29 mouse cellular contexts compared by ENCODE assay signal in the genomic region with DNA sequence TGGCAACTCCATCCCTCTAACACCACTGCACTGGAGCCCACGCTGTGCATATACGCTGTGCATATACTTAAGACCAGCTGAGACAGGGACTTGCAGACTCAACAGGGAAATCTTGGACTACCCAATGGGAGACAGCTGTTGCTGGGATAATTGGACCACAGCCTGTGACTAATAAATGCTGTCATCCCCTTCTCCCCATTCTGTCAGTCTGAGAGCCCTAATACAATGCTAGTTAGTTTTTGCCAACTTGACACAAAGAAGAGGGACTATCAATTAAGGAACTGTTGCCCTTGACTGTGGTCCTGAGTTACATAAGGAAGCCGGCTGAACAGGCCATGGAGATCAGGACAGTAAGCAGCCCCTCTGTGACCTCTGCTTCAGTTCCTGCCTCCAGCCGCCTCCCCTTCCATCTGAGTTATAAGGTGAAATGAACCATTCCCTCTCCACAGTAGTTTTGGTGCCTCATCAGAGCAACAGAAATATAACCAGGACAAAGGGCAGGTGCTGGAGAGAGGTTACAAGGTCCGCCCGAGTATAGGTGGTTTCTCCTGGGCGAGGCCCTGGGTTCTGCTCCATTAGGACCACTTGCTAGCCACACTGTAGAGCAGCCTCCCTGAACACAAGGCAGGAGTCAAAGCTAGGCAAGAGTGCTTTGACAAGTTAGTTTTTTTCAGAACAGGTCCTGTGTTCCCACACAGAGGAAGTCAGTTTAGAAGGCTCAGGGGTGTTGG. TPM values are rescaled to one million over a fixed set of nuclear protein-coding genes. Genes with fewer than 3 reads are reported as not detected.
A peak's percentile ranks its signal among the peaks of the same experiment; 100 is the strongest.
DNase-seq lines count a peak whose midpoint lies in the region; ATAC-seq and TF ChIP-seq lines count a peak whose summit lies in the region.
"Had no signal": no experiment of that assay in that cellular context is flagged by ENCODE, and none has a peak within 500 bp of the region (broad histone marks: within the 10 kb centered on the region; RNA-seq: fewer than 3 reads in every experiment).

No protein-coding gene starts in this region.

- no peak for TF ChIP-seq CTCF in midbrain, postnatal 0 days (IDR thresholded peaks at IDR 0.05)

- no peaks in the 10 kb centered on the region for H3K4me1 ChIP-seq in embryonic facial prominence, embryonic 14.5 days (ENCODE audit: control insufficient read depth, insufficient read depth, low read length)
- H3K4me1 ChIP-seq in embryonic facial prominence, embryonic 10.5 days: no peaks in the 10 kb centered on the region
- H3K4me1 ChIP-seq in midbrain, postnatal 0 days (ENCODE audit: insufficient read depth, low read length): no peaks in the 10 kb centered on the region
- H3K4me1 ChIP-seq in midbrain, embryonic 10.5 days: peaks cover 3% of the 10 kb centered on the region; the same call in 1 of the 2 replicates
- 0 out of 2 replicates have a peak, but pooled peaks cover 6% of the 10 kb centered on the region for H3K4me1 ChIP-seq in intestine, embryonic 15.5 days (replicated peaks)
- H3K4me1 ChIP-seq: embryonic facial prominence, embryonic 15.5 days; forebrain, embryonic 12.5 days; heart, embryonic 13.5 days; hindbrain, embryonic 10.5 days; limb, embryonic 10.5 days; limb, embryonic 15.5 days; liver, embryonic 15.5 days; neural tube, embryonic 15.5 days had no signal

- H3K36me3 ChIP-seq in embryonic facial prominence, embryonic 14.5 days (ENCODE audit: control insufficient read depth, insufficient read depth, low read length): peaks cover 68% of the 10 kb centered on the region
- peaks cover 94% of the 10 kb centered on the region for H3K36me3 ChIP-seq in embryonic facial prominence, embryonic 10.5 days (replicated peaks)
- H3K36me3 ChIP-seq in midbrain, postnatal 0 days (ENCODE audit: insufficient read depth, low read length): peaks cover 44% of the 10 kb centered on the region
- peaks cover 85% of the 10 kb centered on the region for H3K36me3 ChIP-seq in midbrain, embryonic 10.5 days
- peaks cover 38% of the 10 kb centered on the region for H3K36me3 ChIP-seq in intestine, embryonic 15.5 days

- no peaks in the 10 kb centered on the region for H3K9me3 ChIP-seq in embryonic facial prominence, embryonic 14.5 days (ENCODE audit: control insufficient read depth, low read length)
- H3K9me3 ChIP-seq in embryonic facial prominence, embryonic 10.5 days: no peaks in the 10 kb centered on the region
- H3K9me3 ChIP-seq in midbrain, postnatal 0 days (ENCODE audit: low read length): no peaks in the 10 kb centered on the region
- H3K9me3 ChIP-seq in midbrain, embryonic 10.5 days (replicated peaks): no peaks in the 10 kb centered on the region
- no peaks in the 10 kb centered on the region for H3K9me3 ChIP-seq in intestine, embryonic 15.5 days
- H3K9me3 ChIP-seq: embryonic facial prominence, embryonic 15.5 days; forebrain, embryonic 12.5 days; heart, embryonic 13.5 days; hindbrain, embryonic 10.5 days; limb, embryonic 10.5 days; limb, embryonic 15.5 days; liver, embryonic 15.5 days; neural tube, embryonic 15.5 days had no signal

- H3K27me3 ChIP-seq in embryonic facial prominence, embryonic 14.5 days (replicated peaks; ENCODE audit: control insufficient read depth, insufficient read depth, low read length): no peaks in the 10 kb centered on the region
- H3K27me3 ChIP-seq in embryonic facial prominence, embryonic 10.5 days (replicated peaks; ENCODE audit: low read depth, poor library complexity, severe bottlenecking): no peaks in the 10 kb centered on the region
- H3K27me3 ChIP-seq in midbrain, postnatal 0 days (ENCODE audit: insufficient read depth, low read length): no peaks in the 10 kb centered on the region
- no peaks in the 10 kb centered on the region for H3K27me3 ChIP-seq in midbrain, embryonic 10.5 days (ENCODE audit: low read depth, poor library complexity, severe bottlenecking)
- no peaks in the 10 kb centered on the region for H3K27me3 ChIP-seq in intestine, embryonic 15.5 days (replicated peaks)
- H3K27me3 ChIP-seq: embryonic facial prominence, embryonic 15.5 days; forebrain, embryonic 12.5 days; heart, embryonic 13.5 days; limb, embryonic 15.5 days; liver, embryonic 15.5 days; neural tube, embryonic 15.5 days had no signal

- 88% methylated on average over 7 of the region's 7 CpGs for WGBS in embryonic facial prominence, embryonic 14.5 days
- WGBS in embryonic facial prominence, embryonic 10.5 days: 90% methylated on average over 7 of the region's 7 CpGs
- 78% methylated on average over 7 of the region's 7 CpGs for WGBS in midbrain, postnatal 0 days
- WGBS in midbrain, embryonic 10.5 days: 93% methylated on average over 7 of the region's 7 CpGs
- WGBS in intestine, embryonic 15.5 days: 81% methylated on average over 7 of the region's 7 CpGs

- peak; percentile 17 for DNase-seq in embryonic facial prominence, embryonic 14.5 days (ENCODE audit: low spot score)
- DNase-seq in embryonic facial prominence, embryonic 10.5 days (ENCODE audit: low spot score): no peak
- no peak for DNase-seq in midbrain, postnatal 0 days (ENCODE audit: low spot score)
- DNase-seq in midbrain, embryonic 10.5 days (ENCODE audit: low spot score): no peak
- peak; percentile 47 for DNase-seq in retina, postnatal 1 day
- no peak for DNase-seq in heart, adult 8-10 months (ENCODE audit: low spot score)
- DNase-seq in cerebellum, postnatal 36 days: no peak
- DNase-seq: adrenal gland, postnatal 14 days; cerebellum, adult 8-10 months; forebrain, postnatal 0 days; heart, adult 2 months; heart, postnatal 10 days; kidney, adult 2 months; kidney, postnatal 4 days; layer of hippocampus, adult 9-11 months; lung, embryonic 14.5 days; lung, postnatal 14 days had no signal

- ATAC-seq in embryonic facial prominence, embryonic 14.5 days (ENCODE audit: low read depth): no peak
- ATAC-seq in midbrain, postnatal 0 days (ENCODE audit: low FRiP score): no peak
- peak; percentile 51; the same call in 1 of the 2 replicates for ATAC-seq in intestine, embryonic 15.5 days

- no peak overlapping the region for H3K4me3 ChIP-seq in embryonic facial prominence, embryonic 14.5 days (ENCODE audit: low read depth, low read length)
- no peak overlapping the region for H3K4me3 ChIP-seq in embryonic facial prominence, embryonic 10.5 days
- H3K4me3 ChIP-seq in midbrain, postnatal 0 days (ENCODE audit: low read depth, low read length): no peak overlapping the region
- no peak overlapping the region for H3K4me3 ChIP-seq in midbrain, embryonic 10.5 days
- no peak overlapping the region for H3K4me3 ChIP-seq in intestine, embryonic 15.5 days (replicated peaks)
- H3K4me3 ChIP-seq: embryonic facial prominence, embryonic 15.5 days; forebrain, embryonic 12.5 days; heart, adult 2 months; heart, embryonic 13.5 days; hindbrain, embryonic 10.5 days; limb, embryonic 10.5 days; limb, embryonic 15.5 days; liver, embryonic 15.5 days; neural tube, embryonic 15.5 days had no signal

- H3K27ac ChIP-seq in embryonic facial prominence, embryonic 14.5 days (replicated peaks; ENCODE audit: low read depth, low read length): no peak overlapping the region
- H3K27ac ChIP-seq in embryonic facial prominence, embryonic 10.5 days (replicated peaks): no peak overlapping the region
- peak overlapping the region; percentile 26; the same call in 1 of the 2 replicates for H3K27ac ChIP-seq in midbrain, postnatal 0 days (ENCODE audit: low read depth, low read length)
- no peak overlapping the region for H3K27ac ChIP-seq in midbrain, embryonic 10.5 days (replicated peaks)
- H3K27ac ChIP-seq in intestine, embryonic 15.5 days: 0 out of 2 replicates have a peak overlapping the region, but pooled peaks have one; percentile 8
- H3K27ac ChIP-seq: embryonic facial prominence, embryonic 15.5 days; forebrain, embryonic 12.5 days; heart, adult 2 months; heart, embryonic 13.5 days; hindbrain, embryonic 10.5 days; kidney, postnatal 0 days; limb, embryonic 10.5 days; limb, embryonic 15.5 days; liver, embryonic 15.5 days; neural tube, embryonic 15.5 days had no signal

- H3K4me2 ChIP-seq in embryonic facial prominence, embryonic 14.5 days (ENCODE audit: low read depth, low read length): no peak overlapping the region
- H3K4me2 ChIP-seq in midbrain, postnatal 0 days (ENCODE audit: low read depth, low read length, poor library complexity, severe bottlenecking): no peak overlapping the region
- H3K4me2 ChIP-seq in intestine, embryonic 15.5 days (replicated peaks): no peak overlapping the region
- H3K4me2 ChIP-seq: embryonic facial prominence, embryonic 15.5 days; forebrain, embryonic 12.5 days; heart, embryonic 13.5 days; limb, embryonic 15.5 days; liver, embryonic 15.5 days; lung, embryonic 14.5 days; neural tube, embryonic 15.5 days had no signal

- no peak overlapping the region for H3K9ac ChIP-seq in embryonic facial prominence, embryonic 14.5 days (ENCODE audit: low read depth, low read length)
- no peak overlapping the region for H3K9ac ChIP-seq in midbrain, postnatal 0 days (replicated peaks; ENCODE audit: low read length, poor library complexity, severe bottlenecking)
- no peak overlapping the region for H3K9ac ChIP-seq in intestine, embryonic 15.5 days
- H3K9ac ChIP-seq: embryonic facial prominence, embryonic 15.5 days; forebrain, embryonic 12.5 days; forebrain, postnatal 0 days; heart, embryonic 13.5 days; limb, embryonic 15.5 days; liver, embryonic 15.5 days; lung, embryonic 14.5 days; neural tube, embryonic 15.5 days had no signal

RNA-seq across cellular contexts. Expression of a gene that starts 9.1 kb away (rescaled TPM):
- 6.9 and 7.4 TPM in 2 replicates for polyA plus RNA-seq in embryonic facial prominence, embryonic 14.5 days (2014; fragmentation: Nextera tagmentation; extraction: Ambion mirVana)
- 2.9 and 3.8 TPM in 2 replicates for polyA plus RNA-seq in embryonic facial prominence, embryonic 10.5 days (2016; fragmentation: Nextera tagmentation; extraction: Ambion mirVana)
- 27.4 and 30.9 TPM in 2 replicates for total RNA-seq in midbrain, postnatal 0 days (2014; rRNA removed)
- polyA plus RNA-seq in midbrain, postnatal 0 days (2015; fragmentation: Nextera tagmentation; extraction: Ambion mirVana): 25.4 and 29.5 TPM in 2 replicates
- 3.9 TPM in 2 replicates for polyA plus RNA-seq in midbrain, embryonic 10.5 days (2016; fragmentation: Nextera tagmentation; extraction: Ambion mirVana)
- 1.3 and 2.5 TPM in 2 replicates for polyA plus RNA-seq in intestine, embryonic 15.5 days (2015; fragmentation: Nextera tagmentation; extraction: Ambion mirVana)
- total RNA-seq in heart, adult 8-10 months (2022): 1 to 10 TPM; 3.0 to 5.7 (median 4.3) TPM

RNA-seq across cellular contexts. Expression of a gene that starts 11.4 kb away (rescaled TPM):
- polyA plus RNA-seq in embryonic facial prominence, embryonic 14.5 days (2014; fragmentation: Nextera tagmentation; extraction: Ambion mirVana): 2.7 and 3.3 TPM in 2 replicates
- polyA plus RNA-seq in embryonic facial prominence, embryonic 10.5 days (2016; fragmentation: Nextera tagmentation; extraction: Ambion mirVana): 3.7 and 4.2 TPM in 2 replicates
- 3.9 and 13.8 TPM in 2 replicates for total RNA-seq in midbrain, postnatal 0 days (2014; rRNA removed)
- 7.9 and 9.1 TPM in 2 replicates for polyA plus RNA-seq in midbrain, postnatal 0 days (2015; fragmentation: Nextera tagmentation; extraction: Ambion mirVana)
- 3.1 and 3.5 TPM in 2 replicates for polyA plus RNA-seq in midbrain, embryonic 10.5 days (2016; fragmentation: Nextera tagmentation; extraction: Ambion mirVana)
- polyA plus RNA-seq in intestine, embryonic 15.5 days (2015; fragmentation: Nextera tagmentation; extraction: Ambion mirVana): 2.0 and 2.2 TPM in 2 replicates
- not detected for total RNA-seq in heart, adult 8-10 months (2022)
- total RNA-seq: adrenal gland, postnatal 14 days; gastrocnemius, adult 8-10 months; gastrocnemius, postnatal 4 days; heart, adult 2 months had no signal
- polyA plus RNA-seq: heart, adult 2 months; kidney, adult 2 months had no signal

RNA-seq across cellular contexts. Expression of a gene that starts 11.5 kb away (rescaled TPM):
- polyA plus RNA-seq in embryonic facial prominence, embryonic 14.5 days (2014; fragmentation: Nextera tagmentation; extraction: Ambion mirVana): 977 and 1,053 TPM in 2 replicates
- 874 and 883 TPM in 2 replicates for polyA plus RNA-seq in embryonic facial prominence, embryonic 10.5 days (2016; fragmentation: Nextera tagmentation; extraction: Ambion mirVana)
- 493 and 558 TPM in 2 replicates for total RNA-seq in midbrain, postnatal 0 days (2014; rRNA removed)
- 1,374 and 1,478 TPM in 2 replicates for polyA plus RNA-seq in midbrain, postnatal 0 days (2015; fragmentation: Nextera tagmentation; extraction: Ambion mirVana)
- 948 and 963 TPM in 2 replicates for polyA plus RNA-seq in midbrain, embryonic 10.5 days (2016; fragmentation: Nextera tagmentation; extraction: Ambion mirVana)
- polyA plus RNA-seq in intestine, embryonic 15.5 days (2015; fragmentation: Nextera tagmentation; extraction: Ambion mirVana): 1,472 and 1,529 TPM in 2 replicates
- total RNA-seq in heart, adult 8-10 months (2022): 1,000 to 10,000 TPM; 4,385 to 5,037 (median 4,791) TPM

RNA-seq across cellular contexts. Expression of a gene that starts 11.9 kb away (rescaled TPM):
- 221 and 243 TPM in 2 replicates for polyA plus RNA-seq in embryonic facial prominence, embryonic 14.5 days (2014; fragmentation: Nextera tagmentation; extraction: Ambion mirVana)
- 388 and 400 TPM in 2 replicates for polyA plus RNA-seq in embryonic facial prominence, embryonic 10.5 days (2016; fragmentation: Nextera tagmentation; extraction: Ambion mirVana)
- 30.5 and 43.2 TPM in 2 replicates for total RNA-seq in midbrain, postnatal 0 days (2014; rRNA removed)
- polyA plus RNA-seq in midbrain, postnatal 0 days (2015; fragmentation: Nextera tagmentation; extraction: Ambion mirVana): 91.6 and 95.8 TPM in 2 replicates
- polyA plus RNA-seq in midbrain, embryonic 10.5 days (2016; fragmentation: Nextera tagmentation; extraction: Ambion mirVana): 347 and 384 TPM in 2 replicates
- polyA plus RNA-seq in intestine, embryonic 15.5 days (2015; fragmentation: Nextera tagmentation; extraction: Ambion mirVana): 235 and 246 TPM in 2 replicates
- 10 to 100 TPM; 44.3 to 57.6 (median 46.7) TPM for total RNA-seq in heart, adult 8-10 months (2022)

Comparison
In these comparisons a context has a peak if more than half of its experiments do, and no peak if none do; other contexts are left out.
1. DNase-seq: peak in embryonic facial prominence, embryonic 14.5 days (single experiment) and retina, postnatal 1 day (single experiment); none in embryonic facial prominence, embryonic 10.5 days (single experiment), midbrain, postnatal 0 days (single experiment), midbrain, embryonic 10.5 days (single experiment), heart, adult 8-10 months (single experiment) and cerebellum, postnatal 36 days (0 of 2).
2. H3K27ac ChIP-seq: peak in midbrain, postnatal 0 days (single experiment) and intestine, embryonic 15.5 days (single experiment); none in embryonic facial prominence, embryonic 14.5 days (single experiment), embryonic facial prominence, embryonic 10.5 days (single experiment) and midbrain, embryonic 10.5 days (single experiment).